Mouse (Mus musculus): ENCODE measurements around the gene Cadps. TPM values are rescaled to one million over a fixed set of nuclear protein-coding genes. Genes with fewer than 3 reads are reported as not detected.

The Cadps gene
- polyA plus RNA-seq, 1 experiment from 2014 or later, result 0.70 TPM

- no peak overlapping the region for H3K9ac ChIP-seq (replicated peaks; ENCODE audit: low read length)
- H3K4me2 ChIP-seq (replicated peaks; ENCODE audit: low read depth, low read length), result no peak overlapping the region
- H3K4me3 ChIP-seq (ENCODE audit: low read length), result no peak overlapping the region
- 79% methylated on average over 3 of the region's 3 CpGs for WGBS
- H3K27me3 ChIP-seq (ENCODE audit: insufficient read depth, low read length), result no peaks in the 10 kb centered on the region
- H3K9me3 ChIP-seq (ENCODE audit: low read length), result no peaks in the 10 kb centered on the region
- ATAC-seq (ENCODE audit: low FRiP score, low TSS enrichment), result no peak
- H3K36me3 ChIP-seq (ENCODE audit: insufficient read depth, low read length), result no peaks in the 10 kb centered on the region
- H3K27ac ChIP-seq (ENCODE audit: low read length), result no peak overlapping the region
- no peaks in the 10 kb centered on the region for H3K4me1 ChIP-seq (ENCODE audit: insufficient read depth, low read length)
Measured at GRCm38 (mm10) chr14:12685015-12685414, 137.9 kb downstream of the Cadps start.

DNA sequence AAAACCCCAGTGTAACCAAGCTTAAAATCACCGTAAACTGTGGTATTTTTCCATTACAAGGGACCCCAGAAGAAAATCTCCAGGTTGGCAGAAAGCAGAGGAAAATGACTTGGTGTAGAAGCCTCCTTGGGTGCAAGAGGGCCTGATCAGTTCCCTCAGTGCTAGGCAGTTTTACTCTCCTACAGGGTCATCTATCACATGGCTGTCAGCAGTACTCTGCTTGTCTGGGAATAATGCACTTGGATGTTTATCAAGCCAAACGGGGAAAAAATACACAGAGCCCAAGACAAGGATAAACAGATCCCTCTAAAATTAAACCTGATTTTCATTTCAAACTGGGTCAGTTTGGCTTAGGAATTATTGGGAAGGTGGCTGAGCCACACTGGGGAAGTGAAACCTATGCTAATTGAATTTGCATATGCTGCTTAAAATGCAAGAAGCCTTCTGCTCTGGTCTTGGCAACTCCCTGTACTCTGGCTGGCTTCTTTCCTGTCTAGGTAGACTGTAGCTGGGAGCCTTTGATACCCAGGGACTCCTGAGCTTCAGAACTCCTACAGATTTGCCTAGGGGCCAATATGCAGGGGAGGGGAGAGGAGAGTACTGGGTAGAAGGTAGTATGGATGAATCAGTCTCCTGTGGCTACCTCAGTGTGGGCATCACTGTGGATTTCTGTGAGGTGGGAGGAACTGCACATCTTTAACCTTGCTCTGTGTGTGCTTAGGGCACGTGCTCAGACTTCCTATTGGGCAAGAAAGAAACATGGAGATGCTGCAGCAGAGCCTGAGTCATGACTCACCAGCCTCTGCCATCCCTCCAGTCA lies 141.8 kb downstream of the Cadps start:
- Histone ChIP-seq H3K36me3 (ENCODE audit: insufficient read depth, low read length) (no peaks in the 10 kb centered on the region), H3K27ac (ENCODE audit: low read length) (no peak overlapping the region), H3K4me3 (ENCODE audit: low read length) (no peak overlapping the region), H3K9ac (replicated peaks; ENCODE audit: low read length) (no peak overlapping the region), H3K27me3 (ENCODE audit: insufficient read depth, low read length) (no peaks in the 10 kb centered on the region), H3K4me2 (replicated peaks; ENCODE audit: low read depth, low read length) (no peak overlapping the region), H3K4me1 (ENCODE audit: insufficient read depth, low read length) (no peaks in the 10 kb centered on the region), H3K9me3 (ENCODE audit: low read length) (no peaks in the 10 kb centered on the region)
- no peak for ATAC-seq (ENCODE audit: low FRiP score, low TSS enrichment)
- WGBS, result 39% methylated on average over 3 of the region's 3 CpGs

DNA sequence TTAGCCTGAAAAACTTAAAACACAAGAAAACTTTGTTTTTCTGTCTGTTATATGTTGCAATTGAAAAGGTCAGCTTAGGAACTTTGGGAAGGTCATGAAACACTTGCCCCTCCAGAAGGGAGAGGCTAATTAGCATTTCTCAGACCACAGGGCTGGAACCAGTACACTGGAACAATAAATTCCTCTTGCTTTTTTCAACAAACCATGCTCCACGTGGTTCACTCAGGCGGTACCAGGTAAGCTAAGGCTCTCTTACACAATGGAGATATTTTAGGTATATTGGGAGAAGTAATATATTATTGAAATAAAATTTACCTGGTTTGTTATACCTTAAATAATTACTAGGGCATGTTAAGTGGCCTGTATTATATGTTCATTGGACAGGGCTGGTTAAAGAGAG lies 161.4 kb downstream of the Cadps start:
- H3K36me3 ChIP-seq (ENCODE audit: insufficient read depth, low read length), result no peaks in the 10 kb centered on the region
- H3K4me1 ChIP-seq (ENCODE audit: insufficient read depth, low read length), result no peaks in the 10 kb centered on the region
- WGBS, result 58% methylated on average over 2 of the region's 2 CpGs

DNA sequence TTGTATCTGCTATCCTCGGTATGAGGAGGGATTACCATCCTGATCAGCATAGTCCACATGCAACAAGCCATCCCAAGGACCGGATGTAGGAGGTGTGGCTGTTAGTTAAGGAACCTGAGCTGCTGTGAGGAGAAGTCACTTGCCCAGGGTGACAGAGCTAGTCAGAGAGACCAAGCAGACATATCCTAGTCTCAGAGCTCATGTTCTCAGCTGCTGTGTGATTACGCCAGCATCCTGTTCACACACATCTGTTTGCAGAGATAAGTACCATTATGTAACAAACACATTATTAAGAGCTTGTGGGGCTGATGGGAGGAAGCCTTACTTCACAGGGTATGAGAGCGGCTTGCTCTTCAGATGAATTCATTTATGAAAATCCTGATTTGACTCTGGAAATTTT lies 165.5 kb downstream of the Cadps start:
- Histone ChIP-seq H3K27ac (ENCODE audit: low read length) (no peak overlapping the region), H3K9ac (replicated peaks; ENCODE audit: low read length) (no peak overlapping the region), H3K4me3 (ENCODE audit: low read length) (no peak overlapping the region), H3K9me3 (ENCODE audit: low read length) (no peaks in the 10 kb centered on the region), H3K4me2 (replicated peaks; ENCODE audit: low read depth, low read length) (no peak overlapping the region), H3K36me3 (ENCODE audit: insufficient read depth, low read length) (no peaks in the 10 kb centered on the region), H3K27me3 (ENCODE audit: insufficient read depth, low read length) (no peaks in the 10 kb centered on the region), H3K4me1 (ENCODE audit: insufficient read depth, low read length) (no peaks in the 10 kb centered on the region)
- WGBS, result 68% methylated on average over 4 of the region's 4 CpGs
- ATAC-seq (ENCODE audit: low FRiP score, low TSS enrichment), result no peak

More for the DNA sequence above, 161.4 kb downstream of the Cadps start:
- Histone ChIP-seq H3K27ac (ENCODE audit: low read length) (no peak overlapping the region), H3K9me3 (ENCODE audit: low read length) (no peaks in the 10 kb centered on the region), H3K9ac (replicated peaks; ENCODE audit: low read length) (no peak overlapping the region), H3K4me2 (replicated peaks; ENCODE audit: low read depth, low read length) (no peak overlapping the region), H3K4me3 (ENCODE audit: low read length) (no peak overlapping the region), H3K27me3 (ENCODE audit: insufficient read depth, low read length) (no peaks in the 10 kb centered on the region)
- peak; percentile 71; the same call in 1 of the 2 replicates for ATAC-seq (ENCODE audit: low FRiP score, low TSS enrichment)

- Histone ChIP-seq H3K4me2 (replicated peaks; ENCODE audit: low read depth, low read length) (no peak overlapping the region), H3K27ac (ENCODE audit: low read length) (no peak overlapping the region), H3K9me3 (ENCODE audit: low read length) (no peaks in the 10 kb centered on the region), H3K4me1 (ENCODE audit: insufficient read depth, low read length) (no peaks in the 10 kb centered on the region), H3K36me3 (ENCODE audit: insufficient read depth, low read length) (no peaks in the 10 kb centered on the region), H3K9ac (replicated peaks; ENCODE audit: low read length) (no peak overlapping the region), H3K4me3 (ENCODE audit: low read length) (no peak overlapping the region), H3K27me3 (ENCODE audit: insufficient read depth, low read length) (no peaks in the 10 kb centered on the region)
- ATAC-seq (ENCODE audit: low FRiP score, low TSS enrichment), result no peak
- 73% methylated on average over 6 of the region's 6 CpGs for WGBS
Measured at GRCm38 (mm10) chr14:12642868-12643512, 179.9 kb downstream of the Cadps start.

GRCm38 (mm10) chr14:12638762-12639161 lies 184.1 kb downstream of the Cadps start:
- H3K4me1 ChIP-seq (ENCODE audit: insufficient read depth, low read length), result no peaks in the 10 kb centered on the region
- no peaks in the 10 kb centered on the region for H3K9me3 ChIP-seq (ENCODE audit: low read length)
- no peak overlapping the region for H3K27ac ChIP-seq (ENCODE audit: low read length)
- no peaks in the 10 kb centered on the region for H3K27me3 ChIP-seq (ENCODE audit: insufficient read depth, low read length)
- H3K9ac ChIP-seq (replicated peaks; ENCODE audit: low read length), result no peak overlapping the region
- H3K4me2 ChIP-seq (replicated peaks; ENCODE audit: low read depth, low read length), result no peak overlapping the region
- ATAC-seq (ENCODE audit: low FRiP score, low TSS enrichment), result no peak
- H3K4me3 ChIP-seq (ENCODE audit: low read length), result no peak overlapping the region
- H3K36me3 ChIP-seq (ENCODE audit: insufficient read depth, low read length), result no peaks in the 10 kb centered on the region
- WGBS, result 92% methylated on average over 2 of the region's 2 CpGs

- Histone ChIP-seq H3K9me3 (ENCODE audit: low read length) (no peaks in the 10 kb centered on the region), H3K4me3 (ENCODE audit: low read length) (no peak overlapping the region), H3K27ac (ENCODE audit: low read length) (no peak overlapping the region), H3K27me3 (ENCODE audit: insufficient read depth, low read length) (no peaks in the 10 kb centered on the region), H3K4me1 (ENCODE audit: insufficient read depth, low read length) (no peaks in the 10 kb centered on the region), H3K36me3 (ENCODE audit: insufficient read depth, low read length) (no peaks in the 10 kb centered on the region), H3K4me2 (replicated peaks; ENCODE audit: low read depth, low read length) (no peak overlapping the region), H3K9ac (replicated peaks; ENCODE audit: low read length) (no peak overlapping the region)
- ATAC-seq (ENCODE audit: low FRiP score, low TSS enrichment), result no peak
- WGBS, result 76% methylated on average over 7 of the region's 7 CpGs
Measured at GRCm38 (mm10) chr14:12637121-12637754, 185.6 kb downstream of the Cadps start.

DNA sequence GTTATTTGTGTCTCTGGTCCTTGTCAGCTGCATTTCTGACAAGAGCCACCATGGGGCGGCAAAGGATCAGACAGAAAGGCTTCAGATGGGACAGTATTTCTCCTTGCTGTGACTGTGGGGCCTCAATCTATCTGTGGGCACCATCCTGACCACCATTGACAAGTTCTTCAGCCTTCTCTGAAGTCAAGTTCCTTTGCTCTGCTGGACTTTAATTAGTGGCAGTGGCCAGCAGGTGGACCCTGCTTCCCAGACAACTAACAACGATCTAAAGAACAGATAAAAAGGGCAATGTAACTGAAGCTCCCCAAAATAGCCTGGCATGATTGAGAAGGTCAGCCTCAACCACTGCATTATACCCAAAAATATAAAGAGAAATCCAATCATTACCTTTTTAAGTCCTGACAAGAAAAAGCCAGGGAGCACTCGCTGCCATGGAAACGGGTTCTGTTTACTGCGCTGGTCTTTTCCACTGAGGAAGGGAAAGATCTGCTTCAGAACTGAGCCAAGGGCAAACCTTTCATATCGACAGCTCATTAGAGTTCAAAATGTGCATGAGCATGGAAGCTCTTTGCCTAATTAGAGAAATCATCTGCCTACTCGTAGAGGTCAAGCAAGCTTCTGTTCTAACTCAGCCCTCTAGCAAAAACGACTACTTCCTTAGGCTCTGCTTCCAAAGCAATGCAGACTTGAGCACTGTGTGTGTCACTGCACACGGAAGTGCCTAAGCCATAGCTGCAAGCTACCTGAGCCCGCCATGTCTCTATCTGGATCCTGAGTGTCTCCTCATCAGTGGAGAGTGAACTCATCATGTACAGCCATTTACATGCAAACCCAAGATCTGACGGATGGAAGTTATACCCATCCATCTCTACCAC lies 198.4 kb downstream of the Cadps start:
- no peak; the same call in 1 of the 2 replicates for ATAC-seq (ENCODE audit: low FRiP score, low TSS enrichment)
- H3K27ac ChIP-seq (ENCODE audit: low read length), result no peak overlapping the region
- no peaks in the 10 kb centered on the region for H3K9me3 ChIP-seq (ENCODE audit: low read length)
- H3K4me1 ChIP-seq (ENCODE audit: insufficient read depth, low read length), result no peaks in the 10 kb centered on the region
- 76% methylated on average over 11 of the region's 11 CpGs for WGBS
- no peak overlapping the region for H3K9ac ChIP-seq (replicated peaks; ENCODE audit: low read length)
- no peaks in the 10 kb centered on the region for H3K36me3 ChIP-seq (ENCODE audit: insufficient read depth, low read length)
- no peak overlapping the region for H3K4me2 ChIP-seq (replicated peaks; ENCODE audit: low read depth, low read length)
- H3K4me3 ChIP-seq (ENCODE audit: low read length), result no peak overlapping the region
- no peaks in the 10 kb centered on the region for H3K27me3 ChIP-seq (ENCODE audit: insufficient read depth, low read length)

GRCm38 (mm10) chr14:12607025-12607424 lies 215.9 kb downstream of the Cadps start:
- H3K9me3 ChIP-seq (ENCODE audit: low read length), result no peaks in the 10 kb centered on the region
- H3K4me1 ChIP-seq (ENCODE audit: insufficient read depth, low read length), result no peaks in the 10 kb centered on the region
- no peak overlapping the region for H3K9ac ChIP-seq (replicated peaks; ENCODE audit: low read length)
- H3K27me3 ChIP-seq (ENCODE audit: insufficient read depth, low read length), result no peaks in the 10 kb centered on the region
- no peak overlapping the region for H3K4me3 ChIP-seq (ENCODE audit: low read length)
- ATAC-seq (ENCODE audit: low FRiP score, low TSS enrichment), result no peak
- H3K36me3 ChIP-seq (ENCODE audit: insufficient read depth, low read length), result no peaks in the 10 kb centered on the region
- no peak overlapping the region for H3K27ac ChIP-seq (ENCODE audit: low read length)
- 82% methylated on average over 4 of the region's 4 CpGs for WGBS
- H3K4me2 ChIP-seq (replicated peaks; ENCODE audit: low read depth, low read length), result no peak overlapping the region

Data from kidney, embryonic 16.5 days (tissue).